Mouse (Mus musculus) embryonic facial prominence, embryonic 10.5 days (tissue): ENCODE measurements around the gene Eomes. TPM values are rescaled to one million over a fixed set of nuclear protein-coding genes. Genes with fewer than 3 reads are reported as not detected.

ENCODE experiments used
- DNase-seq: peaks from one replicate; pipeline ENCODE4 v3.0.0-alpha.2; 2017; ENCODE audit warnings: low spot score
- H3K27ac ChIP-seq: fragments of 300-500 bp; sonication (generic); replicated peaks from 2 replicates; pipeline ENCODE4 v1.5.1; 2016; ENCODE audit warnings: mild to moderate bottlenecking
- H3K27me3 ChIP-seq: fragments of 300-500 bp; sonication (generic); replicated peaks from 2 replicates; pipeline ENCODE4 v1.6.1; 2016; ENCODE audit warnings: low read depth, mild to moderate bottlenecking; ENCODE audit not compliant: poor library complexity, severe bottlenecking
- H3K36me3 ChIP-seq: fragments of 300-500 bp; sonication (generic); replicated peaks from 2 replicates; pipeline ENCODE4 v1.6.1; 2016; ENCODE audit warnings: mild to moderate bottlenecking, moderate library complexity
- H3K4me1 ChIP-seq: fragments of 300-500 bp; sonication (generic); 2 replicates; pipeline ENCODE4 v1.6.1; 2016
- H3K4me3 ChIP-seq: fragments of 300-500 bp; sonication (generic); 2 replicates; pipeline ENCODE4 v1.5.1; 2016; ENCODE audit warnings: mild to moderate bottlenecking, moderate library complexity
- H3K9me3 ChIP-seq: fragments of 300-500 bp; sonication (generic); 2 replicates; pipeline ENCODE4 v1.6.1; 2016; ENCODE audit warnings: mild to moderate bottlenecking
- WGBS: fragments of 180-500 bp; shearing (Covaris S2); methylation state at CpG from one replicate; pipeline ENCODE4 v1.1.7; 2016; 5-methylcytosine and 5-hydroxymethylcytosine counted together
- polyA plus RNA-seq: library from polyadenylated mRNA; unstranded; fragments of >200 nt; fragmentation: Nextera tagmentation; extraction: Ambion mirVana; gene quantifications from 2 replicates; pipeline ENCODE4 v1.2.1, GENCODE M21; 2016

The Eomes gene
- polyA plus RNA-seq, 1 experiment from 2014 or later = 0.36 TPM

DNA sequence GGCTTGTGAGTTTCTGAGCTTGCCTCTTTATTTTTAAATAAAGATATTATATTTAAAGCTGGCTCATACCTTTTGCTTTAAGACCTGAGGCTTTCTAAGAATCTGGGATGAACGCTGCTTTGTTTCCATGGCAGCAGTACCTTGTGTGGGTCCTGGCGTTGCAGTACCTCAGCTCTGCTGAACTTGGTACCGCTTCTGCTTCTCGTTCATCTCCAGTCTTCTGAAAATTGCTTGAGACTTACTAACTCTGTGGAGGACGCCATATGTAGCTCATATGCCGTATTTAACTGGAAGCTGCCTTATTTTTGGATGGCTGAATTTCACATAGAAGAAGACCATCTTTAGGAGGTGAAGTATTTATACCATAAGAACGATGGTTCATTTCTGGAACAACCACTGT is 30.6 kb downstream of the Eomes start:
- H3K4me3 ChIP-seq = no peak overlapping the region
- DNase-seq = no peak
- no peaks in the 10 kb centered on the region for H3K27me3 ChIP-seq
- H3K9me3 ChIP-seq = no peaks in the 10 kb centered on the region
- peaks cover 42% of the 10 kb centered on the region for H3K4me1 ChIP-seq
- H3K36me3 ChIP-seq = no peaks in the 10 kb centered on the region; the same call in 1 of the 2 replicates
- H3K27ac ChIP-seq = no peak overlapping the region
- 89% methylated on average over 7 of the region's 7 CpGs for WGBS

DNA sequence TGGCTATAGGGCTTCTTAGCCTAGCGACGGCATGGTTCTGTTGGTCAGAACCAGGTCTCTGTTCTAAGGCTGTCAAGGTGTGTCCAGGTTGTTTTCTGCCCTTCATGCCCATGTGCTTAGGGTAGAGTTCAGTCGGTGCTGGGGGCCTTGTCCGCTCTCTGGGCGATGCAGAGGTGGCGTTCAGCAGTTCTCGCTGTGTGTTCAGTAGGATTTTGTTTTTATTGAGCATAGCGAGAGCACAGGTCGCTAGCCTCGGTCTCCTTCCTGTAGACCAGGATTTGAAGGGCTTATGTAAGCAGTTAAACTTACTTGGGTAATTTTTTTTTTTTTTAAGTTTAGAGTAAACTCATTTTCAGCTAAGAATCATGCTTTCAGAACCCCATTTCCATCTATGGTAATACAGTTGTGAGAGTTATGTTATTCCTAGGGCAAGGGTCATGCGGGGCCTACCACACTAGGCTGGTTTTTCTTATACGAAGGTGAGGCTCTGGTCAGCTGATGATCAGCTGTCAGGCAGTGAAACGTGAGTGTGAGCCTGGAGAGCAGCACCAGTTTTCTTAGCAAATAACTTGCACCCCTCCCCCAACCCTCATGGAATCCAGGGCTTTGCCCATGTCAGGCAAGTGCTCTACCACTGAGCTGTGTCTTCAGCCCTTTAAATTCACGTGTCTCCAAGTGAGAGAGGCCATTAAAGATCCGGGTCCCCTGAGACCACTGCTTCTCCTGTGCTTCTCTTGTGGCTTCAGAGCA is 33.1 kb downstream of the Eomes start:
- peak; percentile 17 for DNase-seq
- no peaks in the 10 kb centered on the region for H3K9me3 ChIP-seq
- WGBS = 74% methylated on average over 15 of the region's 15 CpGs
- peaks cover 37% of the 10 kb centered on the region for H3K4me1 ChIP-seq
- H3K4me3 ChIP-seq = no peak overlapping the region
- H3K27ac ChIP-seq = no peak overlapping the region
- peaks cover 24% of the 10 kb centered on the region for H3K36me3 ChIP-seq
- no peaks in the 10 kb centered on the region for H3K27me3 ChIP-seq

DNA sequence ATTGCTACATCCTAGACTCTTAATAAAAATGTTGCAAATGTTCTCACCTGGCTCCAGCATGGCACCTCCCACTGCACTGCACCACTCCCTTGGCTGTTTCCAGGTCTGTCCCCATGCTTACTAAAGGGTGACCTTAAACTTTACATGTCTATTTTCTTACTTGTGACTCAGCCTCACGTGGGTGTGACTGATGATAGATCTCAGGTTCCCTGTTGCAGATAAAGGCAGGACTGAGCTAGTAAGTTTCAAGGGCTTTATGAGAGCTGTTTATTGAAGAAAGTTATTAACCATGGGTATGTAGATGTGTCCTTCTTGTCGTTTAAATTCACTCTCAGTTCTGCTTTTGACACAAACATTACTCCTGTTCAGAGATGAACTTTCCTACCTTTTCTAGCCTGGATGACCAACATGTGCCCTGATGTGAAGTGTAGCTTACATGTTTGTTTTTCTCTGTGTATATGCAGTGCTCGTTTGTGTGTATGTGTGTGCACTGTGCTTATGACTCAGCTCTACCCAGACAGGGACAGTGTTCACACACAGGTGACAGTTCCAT is 34.7 kb downstream of the Eomes start:
- no peaks in the 10 kb centered on the region for H3K9me3 ChIP-seq
- peaks cover 30% of the 10 kb centered on the region for H3K36me3 ChIP-seq
- peaks cover 24% of the 10 kb centered on the region for H3K4me1 ChIP-seq
- no peak for DNase-seq
- H3K27ac ChIP-seq = no peak overlapping the region
- no peaks in the 10 kb centered on the region for H3K27me3 ChIP-seq
- H3K4me3 ChIP-seq = no peak overlapping the region
- WGBS = 90% methylated on average over 3 of the region's 3 CpGs

DNA sequence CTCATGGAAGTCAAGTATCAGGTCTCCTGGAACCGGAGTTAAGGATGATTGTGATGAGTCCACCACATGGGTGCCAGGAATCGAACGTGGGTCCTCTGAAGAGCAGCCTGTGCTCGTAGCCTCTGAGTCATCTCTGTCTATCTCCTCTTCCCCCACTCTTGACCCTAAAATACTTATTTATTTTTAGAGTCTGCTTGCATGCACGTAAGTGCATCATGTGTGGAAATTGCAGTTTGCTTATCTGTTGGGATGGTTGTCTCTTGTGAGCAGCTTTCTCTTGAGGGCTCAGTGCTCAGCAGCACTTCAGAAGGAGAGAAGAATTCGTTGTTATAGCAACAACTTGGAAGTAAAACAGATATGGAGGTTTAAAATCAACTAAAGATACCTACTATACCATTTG is 37.5 kb downstream of the Eomes start:
- WGBS = 94% methylated on average over 6 of the region's 6 CpGs
- H3K4me3 ChIP-seq = no peak overlapping the region
- H3K27me3 ChIP-seq = no peaks in the 10 kb centered on the region

DNA sequence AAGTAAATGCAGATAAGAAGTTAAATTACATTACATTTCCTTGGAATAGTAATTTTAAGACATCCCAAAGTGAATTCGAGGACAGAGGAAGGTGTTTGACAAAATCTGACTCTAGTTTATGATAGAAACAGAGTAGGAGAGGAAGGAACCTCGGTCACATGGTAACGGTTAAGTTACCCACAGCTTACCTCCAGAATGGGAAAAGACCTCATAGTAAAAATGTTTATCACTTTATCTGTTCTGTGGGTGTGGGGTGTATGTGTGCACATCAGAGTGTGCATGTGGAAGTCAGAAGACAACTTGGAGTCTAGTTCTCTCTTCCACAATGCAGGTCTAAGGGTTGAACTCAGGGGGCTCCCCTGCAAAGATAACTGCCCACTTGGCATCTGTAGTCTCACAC is 38.1 kb downstream of the Eomes start:
- no peak overlapping the region for H3K4me3 ChIP-seq
- H3K27ac ChIP-seq = no peak overlapping the region
- H3K36me3 ChIP-seq = peaks cover 31% of the 10 kb centered on the region
- WGBS = 92% methylated on average over 3 of the region's 3 CpGs
- no peaks in the 10 kb centered on the region for H3K27me3 ChIP-seq
- no peaks in the 10 kb centered on the region for H3K9me3 ChIP-seq
- no peak for DNase-seq
- H3K4me1 ChIP-seq = peaks cover 25% of the 10 kb centered on the region

More for the DNA sequence above, 37.5 kb downstream of the Eomes start:
- Histone ChIP-seq H3K4me1 (peaks cover 25% of the 10 kb centered on the region), H3K9me3 (no peaks in the 10 kb centered on the region), H3K36me3 (peaks cover 31% of the 10 kb centered on the region), H3K27ac (no peak overlapping the region)
- no peak for DNase-seq

DNA sequence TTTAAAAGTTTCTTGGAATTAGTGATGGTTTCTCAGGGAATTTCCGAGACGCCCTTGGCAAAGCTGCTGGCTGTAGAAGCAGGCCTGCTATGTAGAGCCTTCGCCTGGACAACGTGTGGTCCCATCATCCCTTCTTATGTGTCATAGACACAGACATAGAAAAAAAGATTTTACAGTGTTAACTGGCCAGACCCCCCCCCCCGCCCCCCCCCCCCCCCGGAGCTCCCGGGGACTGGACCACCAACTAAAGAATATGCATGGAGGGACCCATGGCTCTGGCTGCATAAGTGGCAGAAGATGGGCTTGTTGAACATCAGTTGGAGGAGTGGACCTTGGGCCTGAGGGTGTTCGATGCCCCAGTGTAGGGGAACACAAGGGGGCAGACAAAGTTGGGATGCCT is 39.6 kb downstream of the Eomes start:
- Histone ChIP-seq H3K4me3 (no peak overlapping the region), H3K36me3 (peaks cover 34% of the 10 kb centered on the region), H3K27ac (no peak overlapping the region), H3K27me3 (no peaks in the 10 kb centered on the region), H3K4me1 (peaks cover 21% of the 10 kb centered on the region), H3K9me3 (no peaks in the 10 kb centered on the region)
- no peak for DNase-seq
- 78% methylated on average over 8 of the region's 8 CpGs for WGBS

DNA sequence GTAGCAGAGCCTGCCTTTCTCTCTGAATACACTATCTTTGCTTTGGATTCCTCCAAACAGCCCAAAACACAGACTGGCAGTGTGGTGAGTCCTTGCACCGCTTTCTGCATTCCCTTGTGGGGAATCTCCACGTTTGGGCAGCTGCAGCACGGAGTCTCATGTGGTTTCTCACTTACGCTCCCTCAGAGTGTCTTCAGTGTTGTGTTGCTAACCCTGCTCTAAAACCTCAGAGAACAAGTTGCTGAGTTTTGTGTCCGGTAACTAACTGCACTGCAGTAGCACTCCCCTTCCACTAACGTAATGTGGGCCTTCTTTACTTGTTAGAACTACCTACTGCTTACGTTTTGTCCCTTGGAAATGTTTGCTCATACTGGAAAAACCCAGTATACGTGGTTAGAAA is 41.1 kb downstream of the Eomes start:
- H3K27me3 ChIP-seq = no peaks in the 10 kb centered on the region
- H3K9me3 ChIP-seq = no peaks in the 10 kb centered on the region
- peaks cover 45% of the 10 kb centered on the region for H3K36me3 ChIP-seq
- H3K4me1 ChIP-seq = peaks cover 21% of the 10 kb centered on the region
- H3K4me3 ChIP-seq = no peak overlapping the region
- no peak for DNase-seq
- 74% methylated on average over 8 of the region's 8 CpGs for WGBS
- no peak overlapping the region for H3K27ac ChIP-seq

DNA sequence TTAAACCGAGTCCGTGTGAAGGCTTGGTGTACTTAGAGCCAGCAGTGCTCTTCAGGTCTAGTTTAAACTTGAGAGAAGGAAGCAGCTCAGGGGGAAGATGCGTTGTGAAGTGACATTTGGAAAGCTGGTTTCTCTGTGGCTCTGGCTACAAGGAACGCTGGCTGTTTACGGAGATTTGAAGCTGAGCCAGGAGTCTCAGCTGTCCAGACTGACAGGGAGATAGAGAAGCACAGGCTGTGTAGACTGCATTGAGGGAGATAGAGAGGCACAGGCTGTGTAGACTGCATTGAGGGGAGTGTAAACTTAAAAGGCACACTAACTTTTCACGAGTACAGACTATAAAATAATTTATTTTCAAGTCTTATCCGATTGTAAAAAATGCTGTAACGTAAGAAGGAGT is 42.0 kb downstream of the Eomes start:
- H3K4me1 ChIP-seq = peaks cover 21% of the 10 kb centered on the region
- WGBS = 70% methylated on average over 8 of the region's 8 CpGs
- no peaks in the 10 kb centered on the region for H3K9me3 ChIP-seq
- no peak for DNase-seq
- peaks cover 45% of the 10 kb centered on the region for H3K36me3 ChIP-seq
- H3K4me3 ChIP-seq = no peak overlapping the region
- H3K27me3 ChIP-seq = no peaks in the 10 kb centered on the region
- H3K27ac ChIP-seq = no peak overlapping the region

DNA sequence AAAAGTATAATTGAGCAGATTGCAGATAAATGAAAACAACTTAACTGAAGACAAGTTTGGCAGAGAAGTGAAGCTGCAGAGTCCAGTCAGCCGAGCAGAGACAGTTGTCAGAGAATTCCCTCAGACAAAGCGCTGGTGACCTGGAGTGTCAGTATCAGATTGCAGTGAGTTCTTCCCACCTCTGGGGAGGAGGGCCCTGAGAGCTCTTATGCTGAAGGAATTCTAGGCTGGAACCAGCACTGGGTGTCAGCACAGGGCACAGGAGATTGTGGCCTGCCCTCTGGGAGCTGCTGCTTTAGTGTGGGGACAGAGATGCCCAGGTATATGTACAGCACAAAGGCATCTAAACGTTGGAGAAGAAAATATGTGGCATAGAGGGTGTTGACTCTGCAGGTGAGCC is 42.8 kb downstream of the Eomes start:
- Histone ChIP-seq H3K27me3 (no peaks in the 10 kb centered on the region), H3K36me3 (peaks cover 45% of the 10 kb centered on the region), H3K4me3 (no peak overlapping the region), H3K4me1 (peaks cover 21% of the 10 kb centered on the region), H3K27ac (no peak overlapping the region), H3K9me3 (no peaks in the 10 kb centered on the region)
- 19% methylated on average over 3 of the region's 3 CpGs for WGBS
- no peak for DNase-seq

DNA sequence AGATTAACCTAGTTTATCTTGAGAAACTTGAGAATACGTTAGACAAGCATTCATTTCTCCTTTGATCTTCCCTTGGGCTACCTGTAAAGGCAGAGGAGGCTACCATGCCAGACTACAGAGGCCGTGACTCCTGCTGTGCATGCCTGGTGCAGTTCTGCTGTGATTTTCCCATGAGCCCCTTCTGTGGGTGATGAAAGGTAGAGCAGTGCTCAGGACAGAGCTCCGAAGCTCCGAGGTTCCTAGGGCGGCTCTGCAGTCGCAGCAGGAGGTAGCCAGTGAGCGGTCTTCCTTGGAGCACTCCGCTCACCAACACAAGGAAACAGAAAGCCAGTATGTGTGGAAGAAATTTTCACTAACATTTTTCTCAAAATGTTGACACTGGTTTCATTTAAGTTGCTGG is 43.6 kb downstream of the Eomes start:
- Histone ChIP-seq H3K4me1 (peaks cover 21% of the 10 kb centered on the region), H3K27me3 (no peaks in the 10 kb centered on the region), H3K9me3 (no peaks in the 10 kb centered on the region), H3K36me3 (peaks cover 47% of the 10 kb centered on the region), H3K4me3 (no peak overlapping the region), H3K27ac (no peak overlapping the region)
- no peak for DNase-seq
- WGBS = 77% methylated on average over 8 of the region's 8 CpGs

DNA sequence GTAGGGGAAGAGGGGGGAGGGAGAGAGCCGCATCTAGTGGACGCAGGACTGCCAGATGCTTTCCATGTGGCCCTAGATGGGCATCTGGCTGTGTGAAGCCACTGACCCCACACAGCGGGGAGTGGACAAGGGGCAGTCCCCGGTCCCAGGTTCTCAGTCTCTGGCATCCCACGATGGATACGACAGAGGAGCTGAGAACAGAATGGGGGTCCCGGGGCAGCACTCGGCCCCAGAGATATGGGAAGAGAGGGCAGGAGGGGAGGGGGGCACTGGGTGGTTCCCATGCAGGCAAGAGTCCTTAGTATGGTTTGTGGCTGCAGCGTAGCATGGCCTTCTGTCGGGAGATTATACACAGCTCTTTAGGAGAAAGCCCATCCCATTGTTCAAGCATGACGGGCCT is 45.7 kb downstream of the Eomes start:
- Histone ChIP-seq H3K9me3 (no peaks in the 10 kb centered on the region), H3K4me1 (peaks cover 17% of the 10 kb centered on the region), H3K27ac (no peak overlapping the region), H3K4me3 (no peak overlapping the region), H3K36me3 (peaks cover 62% of the 10 kb centered on the region), H3K27me3 (no peaks in the 10 kb centered on the region)
- no peak for DNase-seq
- 84% methylated on average over 11 of the region's 11 CpGs for WGBS

DNA sequence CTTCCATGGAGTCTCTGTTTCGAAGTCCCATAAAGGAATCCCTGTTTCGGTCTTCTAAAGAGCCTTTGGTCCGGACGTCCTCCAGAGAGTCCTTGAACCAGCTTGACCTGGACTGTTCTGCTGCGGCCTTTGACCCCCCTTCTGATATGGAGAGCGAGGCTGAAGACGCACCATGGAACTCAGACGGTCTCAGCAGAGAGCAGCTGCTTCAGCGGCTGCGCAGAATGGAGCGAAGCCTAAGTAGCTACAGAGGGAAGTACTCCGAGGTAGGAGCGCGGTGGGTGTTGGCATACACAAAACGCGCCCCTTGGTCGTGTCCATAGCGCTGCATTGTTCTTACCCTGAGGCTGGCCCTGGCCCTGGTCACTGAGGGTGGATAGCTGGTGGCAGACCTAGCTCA is 49.0 kb downstream of the Eomes start:
- no peak overlapping the region for H3K4me3 ChIP-seq
- H3K9me3 ChIP-seq = no peaks in the 10 kb centered on the region
- DNase-seq = no peak
- H3K36me3 ChIP-seq = peaks cover 96% of the 10 kb centered on the region
- H3K4me1 ChIP-seq = no peaks in the 10 kb centered on the region
- H3K27ac ChIP-seq = no peak overlapping the region
- WGBS = 85% methylated on average over 18 of the region's 18 CpGs
- no peaks in the 10 kb centered on the region for H3K27me3 ChIP-seq

DNA sequence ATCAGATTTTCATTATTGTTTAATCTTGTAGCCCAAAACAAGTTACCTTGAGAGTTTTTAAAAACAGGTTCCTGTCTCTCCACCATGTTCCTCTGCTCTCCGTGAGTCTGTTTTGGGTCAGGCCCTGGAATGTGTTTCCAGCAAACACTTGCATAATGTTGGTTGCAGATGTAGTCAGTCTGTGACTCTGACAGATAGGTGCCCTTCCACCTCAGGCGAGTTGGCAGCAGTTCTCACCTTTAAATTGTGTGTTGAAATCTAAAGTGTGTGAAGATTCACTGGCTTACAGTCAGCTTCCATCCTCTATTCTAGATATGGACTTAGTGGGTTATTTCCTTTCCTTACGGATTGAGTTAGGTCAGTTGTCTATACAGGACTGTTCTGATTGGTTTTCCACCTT is 51.8 kb downstream of the Eomes start:
- peaks cover 98% of the 10 kb centered on the region for H3K36me3 ChIP-seq
- DNase-seq = no peak
- 85% methylated on average over 3 of the region's 3 CpGs for WGBS
- H3K27me3 ChIP-seq = no peaks in the 10 kb centered on the region
- no peaks in the 10 kb centered on the region for H3K4me1 ChIP-seq
- no peak overlapping the region for H3K4me3 ChIP-seq
- H3K27ac ChIP-seq = no peak overlapping the region
- H3K9me3 ChIP-seq = no peaks in the 10 kb centered on the region
